In genomic region chr11:120713580-120714518, GRCm38 (mm10) we compare ENCODE assay signal across 7 mouse cellular contexts. TPM values are rescaled to one million over a fixed set of nuclear protein-coding genes. Genes with fewer than 3 reads are reported as not detected.
DNase-seq lines count a peak whose midpoint lies in the region; ATAC-seq lines count a peak whose summit lies in the region.

Gene Cenpx (minus strand): TSS chr11:120713738.
Gene Lrrc45 (plus strand): TSS chr11:120713925.

- H3K4me1 ChIP-seq in embryonic facial prominence, embryonic 12.5 days = peaks cover 21% of the 10 kb centered on the region
- peaks cover 20% of the 10 kb centered on the region for H3K4me1 ChIP-seq in limb, embryonic 11.5 days (ENCODE audit: control insufficient read depth, insufficient read depth, low read length)
- H3K4me1 ChIP-seq in midbrain, embryonic 14.5 days (ENCODE audit: control insufficient read depth, insufficient read depth, low read length) = peaks cover 19% of the 10 kb centered on the region

- peak within 1 kb of the TSS; percentile 57 for H3K4me3 ChIP-seq in embryonic facial prominence, embryonic 12.5 days
- peak within 1 kb of the TSS; percentile 51 for H3K4me3 ChIP-seq in limb, embryonic 11.5 days (ENCODE audit: low read depth, low read length)
- peak within 1 kb of the TSS; percentile 59 for H3K4me3 ChIP-seq in midbrain, embryonic 14.5 days (replicated peaks; ENCODE audit: low read depth, low read length)

- ATAC-seq in embryonic facial prominence, embryonic 12.5 days (ENCODE audit: insufficient number of reproducible peaks, insufficient read depth, low FRiP score, low TSS enrichment) = peak; percentile 93
- ATAC-seq in limb, embryonic 11.5 days (ENCODE audit: insufficient number of reproducible peaks, low FRiP score, low TSS enrichment, low read depth) = peak; percentile 93
- ATAC-seq in midbrain, embryonic 14.5 days (ENCODE audit: low FRiP score, low TSS enrichment) = peak; percentile 96

- H3K27me3 ChIP-seq in embryonic facial prominence, embryonic 12.5 days = no peaks in the 10 kb centered on the region
- no peaks in the 10 kb centered on the region for H3K27me3 ChIP-seq in limb, embryonic 11.5 days (ENCODE audit: control insufficient read depth, insufficient read depth, low read length)
- H3K27me3 ChIP-seq in midbrain, embryonic 14.5 days (ENCODE audit: control insufficient read depth, insufficient read depth, low read length) = no peaks in the 10 kb centered on the region

- DNase-seq in adrenal gland, postnatal 25 days = peak; percentile 93
- peak; percentile 100 for DNase-seq in heart, adult 11 months
- DNase-seq in kidney, adult 18-20 months = peak; percentile 96
- peak; percentile 96 for DNase-seq in limb, embryonic 11.5 days (ENCODE audit: low spot score)
- DNase-seq in midbrain, embryonic 14.5 days = peak; percentile 99
- peak; percentile 87 to 91 for DNase-seq in spleen, adult 18-20 months

- H3K36me3 ChIP-seq in embryonic facial prominence, embryonic 12.5 days = peaks cover 54% of the 10 kb centered on the region
- H3K36me3 ChIP-seq in limb, embryonic 11.5 days (ENCODE audit: control insufficient read depth, insufficient read depth, low read length) = peaks cover 16% of the 10 kb centered on the region; the same call in 1 of the 2 replicates
- peaks cover 54% of the 10 kb centered on the region for H3K36me3 ChIP-seq in midbrain, embryonic 14.5 days (ENCODE audit: control insufficient read depth, insufficient read depth, low read length)

- no peaks in the 10 kb centered on the region for H3K9me3 ChIP-seq in embryonic facial prominence, embryonic 12.5 days
- no peaks in the 10 kb centered on the region for H3K9me3 ChIP-seq in limb, embryonic 11.5 days (ENCODE audit: control insufficient read depth, low read length)
- H3K9me3 ChIP-seq in midbrain, embryonic 14.5 days (ENCODE audit: control insufficient read depth, low read length) = no peaks in the 10 kb centered on the region

- 3% methylated on average over 53 of the region's 53 CpGs for WGBS in embryonic facial prominence, embryonic 12.5 days
- WGBS in limb, embryonic 11.5 days = 3% methylated on average over 50 of the region's 53 CpGs
- WGBS in midbrain, embryonic 14.5 days = 2% methylated on average over 53 of the region's 53 CpGs

- H3K4me2 ChIP-seq in embryonic facial prominence, embryonic 12.5 days (replicated peaks) = peak within 1 kb of the TSS; percentile 99
- H3K4me2 ChIP-seq in limb, embryonic 11.5 days (ENCODE audit: low read depth, severe bottlenecking) = peak within 1 kb of the TSS; percentile 97
- H3K4me2 ChIP-seq in midbrain, embryonic 14.5 days (ENCODE audit: low read length) = peak within 1 kb of the TSS; percentile 98

- peak within 1 kb of the TSS; percentile 69 for H3K27ac ChIP-seq in embryonic facial prominence, embryonic 12.5 days
- H3K27ac ChIP-seq in limb, embryonic 11.5 days (replicated peaks; ENCODE audit: low read depth, low read length) = no peak within 1 kb of the TSS; the same call in 1 of the 2 replicates
- H3K27ac ChIP-seq in midbrain, embryonic 14.5 days (replicated peaks; ENCODE audit: low read depth, low read length) = peak within 1 kb of the TSS; percentile 79

- H3K9ac ChIP-seq in embryonic facial prominence, embryonic 12.5 days = peak within 1 kb of the TSS; percentile 70
- H3K9ac ChIP-seq in limb, embryonic 11.5 days (ENCODE audit: low read length) = peak within 1 kb of the TSS; percentile 61
- H3K9ac ChIP-seq in midbrain, embryonic 14.5 days (replicated peaks; ENCODE audit: low read length) = peak within 1 kb of the TSS; percentile 71

RNA-seq across cellular contexts. Expression of gene Cenpx, which starts in this region (rescaled TPM):
- total RNA-seq in adrenal gland, postnatal 25 days (2021) = 52.6 and 54.2 TPM in 2 replicates
- 131 TPM in 2 replicates for polyA plus RNA-seq in embryonic facial prominence, embryonic 12.5 days (2016; fragmentation: Nextera tagmentation; extraction: Ambion mirVana)
- polyA plus RNA-seq in limb, embryonic 11.5 days (2014; fragmentation: Nextera tagmentation; extraction: Ambion mirVana) = 126 and 127 TPM in 2 replicates
- polyA plus RNA-seq in midbrain, embryonic 14.5 days (2014; fragmentation: Nextera tagmentation; extraction: Ambion mirVana) = 99.1 and 105 TPM in 2 replicates

RNA-seq across cellular contexts. Expression of gene Lrrc45, which starts in this region (rescaled TPM):
- 40.9 and 46.8 TPM in 2 replicates for total RNA-seq in adrenal gland, postnatal 25 days (2021)
- polyA plus RNA-seq in embryonic facial prominence, embryonic 12.5 days (2016; fragmentation: Nextera tagmentation; extraction: Ambion mirVana) = 77.5 and 83.7 TPM in 2 replicates
- 44.3 and 47.8 TPM in 2 replicates for polyA plus RNA-seq in limb, embryonic 11.5 days (2014; fragmentation: Nextera tagmentation; extraction: Ambion mirVana)
- 50.4 and 72.1 TPM in 2 replicates for polyA plus RNA-seq in midbrain, embryonic 14.5 days (2014; fragmentation: Nextera tagmentation; extraction: Ambion mirVana)
